Mouse (Mus musculus): Measurements from ENCODE around the gene Spata1.
"Not testable (repeated sequence)": the region's sequence is repeated elsewhere in the genome, so short reads cannot be mapped to it uniquely, and the experiment has no call there.

Gene Spata1

GRCm38 (mm10) chr3:146451375-146451774 is 48.2 kb downstream of the Spata1 start:
- DNase-seq (ENCODE audit: low spot score in 2 of 2), result no peak

GRCm38 (mm10) chr3:146450371-146450841 is 49.1 kb downstream of the Spata1 start:
- DNase-seq (ENCODE audit: low spot score in 2 of 2), result peak; percentile 90

- DNase-seq (ENCODE audit: low spot score in 2 of 2), result no peak
Measured at GRCm38 (mm10) chr3:146449745-146450250, 49.8 kb downstream of the Spata1 start, which contains the start of gene Ctbs. TSS of gene Ctbs (plus strand) at chr3:146449795.

DNA sequence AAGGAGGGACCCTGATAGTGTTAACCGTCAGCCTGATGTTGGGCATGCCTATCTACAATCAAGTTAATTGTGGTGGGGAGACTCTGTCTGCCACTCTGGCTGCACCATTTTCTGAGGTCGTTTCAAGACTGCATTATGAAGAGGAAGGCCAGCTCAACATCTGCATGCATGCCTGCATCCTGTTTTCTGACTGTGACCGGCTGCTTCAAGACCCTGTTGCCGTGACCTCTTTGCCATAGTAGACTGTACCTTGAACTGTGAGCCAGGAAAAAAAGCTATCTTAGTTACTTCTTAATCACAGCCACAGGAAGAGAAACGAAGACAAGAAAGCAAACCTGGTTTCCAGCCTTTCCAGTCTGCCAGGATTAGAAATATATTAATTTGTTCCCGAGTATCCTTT is 50.6 kb downstream of the Spata1 start:
- DNase-seq (ENCODE audit: low spot score in 2 of 2), result no peak

- DNase-seq (ENCODE audit: low spot score in 2 of 2), result no peak
Measured at GRCm38 (mm10) chr3:146448372-146448771, 51.2 kb downstream of the Spata1 start.

DNA sequence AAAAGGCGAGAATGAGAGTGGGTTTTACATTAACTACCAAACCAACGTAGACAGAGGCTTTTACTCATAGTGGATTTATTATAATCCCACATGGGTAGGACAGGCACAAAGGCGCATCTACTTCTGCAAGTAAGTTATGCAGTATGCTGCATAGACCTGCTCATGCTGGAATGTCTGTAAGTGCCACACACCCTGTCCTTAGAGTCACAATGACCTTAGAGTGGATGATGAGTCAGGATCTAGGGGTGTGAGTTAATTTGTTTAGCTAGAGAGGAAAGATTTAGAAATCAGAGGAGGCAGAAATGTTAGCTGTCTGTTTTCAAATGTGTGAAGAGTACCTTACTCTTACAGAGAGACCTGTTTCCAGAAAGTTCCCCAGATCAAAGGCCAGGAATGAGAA is 52.0 kb downstream of the Spata1 start:
- DNase-seq (ENCODE audit: low spot score in 2 of 2), result no peak

DNA sequence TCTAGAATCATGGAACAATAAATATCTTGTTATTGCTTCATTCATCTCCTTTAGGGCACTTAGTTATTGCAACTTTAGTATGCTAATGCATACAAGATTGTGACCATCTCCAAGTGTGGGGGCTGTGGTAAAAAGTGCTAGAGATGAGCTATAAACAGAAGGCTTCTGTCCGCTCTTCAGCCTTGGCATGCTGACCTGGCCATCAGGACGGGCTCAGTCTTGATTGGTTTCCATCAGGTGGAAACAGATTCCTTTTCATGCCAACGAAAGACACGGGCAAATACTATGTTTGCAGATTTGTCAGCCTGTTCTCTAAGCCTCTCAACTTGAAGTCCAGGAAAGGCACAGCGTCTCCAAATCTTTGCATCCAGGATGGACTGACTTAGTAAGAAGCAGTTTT is 52.4 kb downstream of the Spata1 start:
- no peak for DNase-seq (ENCODE audit: low spot score in 2 of 2)

GRCm38 (mm10) chr3:146444880-146445279 is 54.7 kb downstream of the Spata1 start:
- DNase-seq (ENCODE audit: low spot score in 2 of 2), result no peak

DNA sequence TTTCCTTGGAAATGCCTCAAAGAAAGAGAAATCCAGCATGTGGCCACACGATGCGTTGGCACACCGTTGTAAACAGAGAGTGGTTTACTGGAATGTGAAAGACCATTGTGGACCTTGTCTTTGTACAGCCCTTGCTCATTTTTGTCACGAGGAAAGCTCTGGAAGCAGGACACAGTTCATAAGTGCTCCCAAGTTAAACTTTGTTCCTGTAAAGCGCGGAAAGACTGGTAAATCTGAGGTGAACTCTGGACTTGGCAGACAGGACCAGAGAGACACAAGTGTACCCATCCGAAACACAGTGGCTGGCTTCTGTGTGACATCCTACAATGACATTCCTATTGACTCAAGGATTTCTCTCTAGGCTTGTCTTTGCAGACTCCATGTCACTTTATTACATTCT is 56.2 kb downstream of the Spata1 start:
- DNase-seq (ENCODE audit: low spot score in 2 of 2), result no peak

- DNase-seq (ENCODE audit: low spot score in 2 of 2), result no peak
Measured at GRCm38 (mm10) chr3:146442936-146443335, 56.6 kb downstream of the Spata1 start.

- no peak for DNase-seq (ENCODE audit: low spot score in 2 of 2)
Measured at GRCm38 (mm10) chr3:146442484-146442883, 57.1 kb downstream of the Spata1 start.

DNA sequence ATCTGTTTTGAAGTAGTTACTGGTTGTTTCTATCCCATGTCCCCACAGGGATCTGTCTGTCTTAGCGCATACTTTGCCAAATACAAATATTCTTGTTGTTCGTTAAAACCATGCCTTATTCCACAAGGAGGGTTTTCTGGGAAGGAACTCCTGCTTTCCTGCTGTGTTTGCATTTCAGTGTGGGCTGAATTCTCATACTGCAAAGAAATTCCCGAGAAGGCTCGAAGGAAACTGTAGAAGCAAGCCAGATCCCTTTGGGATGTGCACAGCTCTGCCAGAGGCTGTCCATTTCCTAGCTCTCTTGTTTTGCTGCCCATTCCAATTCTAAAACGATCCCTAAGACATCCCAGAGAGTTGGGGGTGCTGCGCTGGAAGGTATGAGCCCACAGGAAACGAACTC is 59.1 kb downstream of the Spata1 start:
- DNase-seq (ENCODE audit: low spot score in 2 of 2), result no peak

GRCm38 (mm10) chr3:146440011-146440410 is 59.5 kb downstream of the Spata1 start:
- no peak for DNase-seq (ENCODE audit: low spot score in 2 of 2)

DNA sequence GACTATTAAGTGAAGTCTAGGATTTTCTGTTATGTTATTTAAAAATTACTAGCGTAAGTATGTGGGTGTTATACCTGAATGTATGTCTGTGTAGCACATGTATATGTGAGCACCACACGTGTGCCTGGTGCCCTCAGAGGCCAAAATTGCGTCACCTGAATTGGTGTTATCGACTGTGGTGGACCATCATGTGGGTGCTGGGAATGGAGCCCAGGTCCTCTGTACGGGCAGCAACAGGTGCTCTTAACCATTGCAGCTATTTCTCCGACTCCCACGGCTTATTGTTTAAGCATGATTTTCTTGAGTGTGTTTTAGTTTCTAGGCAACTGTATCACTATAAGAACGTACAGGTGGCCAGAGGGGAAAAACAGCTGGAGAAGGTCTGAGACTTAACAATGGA is 63.4 kb downstream of the Spata1 start:
- no peak for DNase-seq (ENCODE audit: low spot score in 2 of 2)

DNA sequence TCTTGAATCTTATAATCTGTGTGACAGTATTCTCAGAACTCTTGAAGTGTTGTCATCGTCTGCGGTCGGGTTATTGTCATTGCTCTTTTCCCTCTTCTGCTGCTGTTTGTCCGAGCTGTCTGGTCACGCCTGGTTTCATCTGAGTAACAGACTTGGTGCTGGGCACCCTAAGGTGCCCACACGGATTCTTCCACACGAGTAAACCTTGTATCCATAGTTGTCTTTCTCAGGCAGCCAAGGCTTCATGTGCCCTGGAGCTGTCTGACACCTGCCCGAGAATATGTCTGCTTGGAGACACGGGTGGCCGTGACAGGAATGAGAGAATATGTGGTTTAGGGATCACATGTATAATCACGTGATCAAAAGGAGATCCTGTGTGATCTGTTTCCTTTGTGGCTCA is 64.0 kb downstream of the Spata1 start:
- no peak for DNase-seq (ENCODE audit: low spot score in 2 of 2)

DNA sequence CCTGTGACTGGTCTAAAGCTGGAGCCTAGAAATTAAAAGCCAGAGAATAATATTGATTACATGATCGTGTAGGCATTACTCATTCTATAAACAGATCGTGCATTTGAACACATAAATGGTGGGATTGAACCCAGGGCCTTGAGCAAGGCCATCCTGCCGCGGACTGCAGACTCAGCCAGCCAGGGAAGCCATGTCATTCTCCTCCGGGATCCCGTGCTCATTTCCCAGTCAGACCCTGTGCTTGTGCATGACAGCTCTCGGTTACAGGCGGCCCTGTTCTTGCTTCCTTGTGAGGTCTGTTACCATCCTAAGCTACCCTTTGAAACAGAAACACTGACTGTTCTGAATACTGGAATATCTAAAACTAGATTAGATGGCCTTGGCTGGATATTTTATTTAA is 64.9 kb downstream of the Spata1 start:
- no peak for DNase-seq (ENCODE audit: low spot score in 2 of 2)

DNA sequence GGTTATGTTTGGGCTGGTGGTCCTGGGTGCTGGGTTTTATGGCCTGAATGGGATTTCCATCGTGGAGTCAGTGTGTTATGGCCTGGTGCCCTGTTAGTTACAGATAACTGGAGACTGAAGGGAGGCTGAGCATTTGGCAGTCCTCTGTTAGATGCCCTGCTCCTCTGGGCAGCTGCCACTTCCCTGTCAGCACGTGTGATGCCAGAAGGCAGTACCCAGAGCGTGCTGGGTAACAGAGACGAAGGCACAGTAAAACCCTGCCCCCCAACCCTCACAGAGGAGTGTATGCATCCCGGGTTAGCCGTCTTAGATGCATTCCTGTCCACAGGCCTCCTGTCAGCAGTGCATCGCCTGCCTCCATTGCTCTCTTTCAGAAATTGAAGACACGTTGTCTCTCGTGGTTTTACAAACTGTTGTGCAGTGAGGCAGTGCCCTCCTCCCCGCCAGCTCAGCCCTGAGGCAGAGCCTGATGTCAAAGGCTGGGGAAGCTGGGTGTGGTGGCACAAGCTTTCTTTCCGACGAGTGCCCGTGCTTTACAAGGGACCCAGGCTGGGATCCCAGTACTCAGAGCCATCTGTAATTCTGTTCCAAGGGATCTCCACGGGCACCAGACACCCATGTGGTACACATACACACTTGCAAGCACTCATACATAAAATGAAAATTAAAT is 65.7 kb downstream of the Spata1 start:
- DNase-seq (ENCODE audit: low spot score in 2 of 2), result no peak

GRCm38 (mm10) chr3:146433063-146433462 is 66.5 kb downstream of the Spata1 start:
- DNase-seq (ENCODE audit: low spot score in 2 of 2), result not testable (repeated sequence)

- DNase-seq (ENCODE audit: low spot score in 2 of 2), result no peak
Measured at GRCm38 (mm10) chr3:146426489-146426888, 73.1 kb downstream of the Spata1 start.

DNA sequence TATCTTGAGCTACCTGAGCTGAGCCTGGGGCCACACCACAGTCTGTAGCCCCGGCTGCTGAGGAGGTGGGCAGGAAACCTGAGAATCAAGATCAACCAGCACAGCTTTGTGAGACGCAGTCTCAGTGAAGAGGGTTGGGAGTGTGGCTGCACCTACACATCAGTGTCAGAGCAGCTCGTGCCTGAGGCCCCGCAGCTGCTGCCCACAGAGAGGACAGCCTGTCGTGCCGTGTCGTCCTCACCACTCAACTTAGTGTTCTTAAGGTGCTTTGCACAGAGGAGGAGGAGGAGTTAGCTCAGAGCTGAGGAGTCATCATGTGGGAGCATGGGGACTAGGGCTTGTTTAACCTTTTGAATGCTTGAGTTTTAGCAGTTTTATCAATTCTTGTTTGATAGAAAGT is 73.7 kb downstream of the Spata1 start:
- DNase-seq (ENCODE audit: low spot score in 2 of 2), result no peak

DNA sequence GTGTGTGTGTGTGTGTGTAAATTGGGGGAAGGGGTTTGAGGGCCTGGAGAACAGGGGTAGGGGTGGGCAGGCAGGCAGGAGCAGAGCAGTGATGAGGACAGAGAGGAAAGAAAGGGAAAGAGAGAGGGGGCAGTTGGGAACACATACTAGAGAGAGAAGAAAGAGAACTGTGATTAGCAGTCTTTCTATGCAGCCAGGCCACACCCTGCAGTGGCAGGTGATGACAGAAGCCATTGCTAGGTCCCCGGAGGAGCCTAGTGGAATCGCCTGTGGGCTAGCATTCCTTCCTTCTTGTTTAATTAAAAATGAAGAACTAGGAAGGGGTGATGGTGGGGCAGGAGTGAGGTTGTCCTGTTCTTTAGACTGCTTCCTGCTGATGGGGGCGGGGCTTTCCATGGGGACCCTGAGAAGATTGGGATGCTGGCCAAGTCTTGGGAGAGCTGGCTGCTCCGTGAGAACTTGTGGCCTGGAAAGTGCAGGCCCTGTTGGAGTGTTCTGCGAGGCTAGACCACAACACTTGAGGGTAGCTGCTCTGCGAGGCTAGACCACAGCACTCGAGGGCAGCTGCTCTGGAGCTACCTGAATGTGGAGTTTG is 75.2 kb downstream of the Spata1 start:
- DNase-seq (ENCODE audit: low spot score in 2 of 2), result no peak

GRCm38 (mm10) chr3:146423710-146424109 is 75.8 kb downstream of the Spata1 start:
- DNase-seq (ENCODE audit: low spot score in 2 of 2), result no peak

GRCm38 (mm10) chr3:146421787-146422186 is 77.8 kb downstream of the Spata1 start:
- DNase-seq (ENCODE audit: low spot score in 2 of 2), result no peak

Data from right cerebral cortex, adult 2 months (tissue).